Comparison of ENCODE assay signal across 8 mouse cellular contexts in genomic region chr8:71569366-71570290, GRCm38 (mm10). TPM values are rescaled to one million over a fixed set of nuclear protein-coding genes. Genes with fewer than 3 reads are reported as not detected.
DNase-seq lines count a peak whose midpoint lies in the region; ATAC-seq and TF ChIP-seq lines count a peak whose summit lies in the region.

No protein-coding gene starts in this region.

- H3K27ac ChIP-seq in hindbrain, embryonic 14.5 days, result peak overlapping the region; percentile 83
- H3K27ac ChIP-seq in lung, postnatal 0 days (ENCODE audit: low read length), result peak overlapping the region; percentile 90

- H3K9me3 ChIP-seq in hindbrain, embryonic 14.5 days (ENCODE audit: control insufficient read depth, low read length), result no peaks in the 10 kb centered on the region
- no peaks in the 10 kb centered on the region for H3K9me3 ChIP-seq in lung, postnatal 0 days (ENCODE audit: low read length)

- no peaks in the 10 kb centered on the region for H3K36me3 ChIP-seq in hindbrain, embryonic 14.5 days (replicated peaks; ENCODE audit: control insufficient read depth, insufficient read depth)
- H3K36me3 ChIP-seq in lung, postnatal 0 days (ENCODE audit: insufficient read depth, low read length), result no peaks in the 10 kb centered on the region

- TF ChIP-seq EP300 in lung, postnatal 0 days (IDR thresholded peaks at IDR 0.05), result 0 out of 2 replicates have a peak, but pooled peaks have one; percentile 38

- H3K27me3 ChIP-seq in hindbrain, embryonic 14.5 days (ENCODE audit: control insufficient read depth, insufficient read depth, low read length), result peaks cover 7% of the 10 kb centered on the region; the same call in 1 of the 2 replicates
- no peaks in the 10 kb centered on the region for H3K27me3 ChIP-seq in lung, postnatal 0 days (replicated peaks; ENCODE audit: insufficient read depth, low read length)

- peak; percentile 64 for ATAC-seq in common myeloid progenitor, adult 5-6 weeks (replicated peaks; ENCODE audit: low read depth, poor library complexity, severe bottlenecking)
- ATAC-seq in hindbrain, embryonic 14.5 days (ENCODE audit: low FRiP score), result peak; percentile 79
- peak; percentile 79 for ATAC-seq in lung, postnatal 0 days

- WGBS in hindbrain, embryonic 14.5 days, result under 1% methylated on average over 51 of the region's 51 CpGs
- WGBS in lung, postnatal 0 days, result 1% methylated on average over 50 of the region's 51 CpGs

- peak overlapping the region; percentile 80 for H3K9ac ChIP-seq in hindbrain, embryonic 14.5 days
- H3K9ac ChIP-seq in lung, postnatal 0 days (replicated peaks; ENCODE audit: low read depth), result 0 out of 2 replicates have a peak overlapping the region, but pooled peaks have one; percentile 12

- TF ChIP-seq CTCF in lung, postnatal 0 days (IDR thresholded peaks at IDR 0.05), result no peak

- peak overlapping the region; percentile 51 for H3K4me3 ChIP-seq in hindbrain, embryonic 14.5 days (replicated peaks; ENCODE audit: low read length)
- H3K4me3 ChIP-seq in lung, postnatal 0 days (ENCODE audit: low read depth, low read length), result peak overlapping the region; percentile 47

- DNase-seq in WW6 (ENCODE audit: low read depth, low spot score), result peak; percentile 99
- peak; percentile 90 for DNase-seq in gastrocnemius, adult 18-20 months (ENCODE audit: low spot score)
- peak; percentile 87 for DNase-seq in hindbrain, embryonic 14.5 days (ENCODE audit: low spot score)
- peak; percentile 85 to 93 for DNase-seq in layer of hippocampus, postnatal 14 days (ENCODE audit: low spot score in 2 of 2)
- DNase-seq in lung, postnatal 0 days (ENCODE audit: low spot score), result peak; percentile 96
- peak; percentile 83 for DNase-seq in ovary, postnatal 10 days (ENCODE audit: low spot score)
- DNase-seq in thymus, postnatal 0 days (ENCODE audit: low spot score), result peak; percentile 65

- H3K4me2 ChIP-seq in hindbrain, embryonic 14.5 days (replicated peaks), result peak overlapping the region; percentile 89
- H3K4me2 ChIP-seq in lung, postnatal 0 days (replicated peaks; ENCODE audit: low read depth, low read length), result peak overlapping the region; percentile 69

- peaks cover 25% of the 10 kb centered on the region for H3K4me1 ChIP-seq in hindbrain, embryonic 14.5 days (replicated peaks; ENCODE audit: control insufficient read depth, insufficient read depth, low read length)
- peaks cover 10% of the 10 kb centered on the region; the same call in 1 of the 2 replicates for H3K4me1 ChIP-seq in lung, postnatal 0 days (ENCODE audit: insufficient read depth, low read depth, low read length)

RNA-seq across cellular contexts. Expression of gene Slc27a1, which starts 0.9 kb away (rescaled TPM):
- 6.8 and 9.5 TPM in 2 replicates for total RNA-seq in common myeloid progenitor, adult 5-6 weeks (2017)
- 10 to 100 TPM; 78.7 to 93.8 TPM for total RNA-seq in gastrocnemius, adult 18-20 months (2021)
- 41.6 and 57.3 TPM in 2 replicates for polyA plus RNA-seq in hindbrain, embryonic 14.5 days (2014; fragmentation: Nextera tagmentation; extraction: Ambion mirVana)
- total RNA-seq in layer of hippocampus, postnatal 14 days (2021), result 100 to 1,000 TPM in 1 of 2 experiments, 10 to 100 TPM in 1; 90.9 to 101 TPM
- polyA plus RNA-seq in lung, postnatal 0 days (2015; fragmentation: Nextera tagmentation; extraction: Ambion mirVana), result 26.9 and 27.7 TPM in 2 replicates
- polyA plus RNA-seq in thymus, postnatal 0 days (2015; fragmentation: Nextera tagmentation; extraction: Ambion mirVana), result 32.4 and 33.8 TPM in 2 replicates

RNA-seq across cellular contexts. Expression of gene Nxnl1, which starts 3.2 kb away (rescaled TPM):
- not detected in 2 replicates for total RNA-seq in common myeloid progenitor, adult 5-6 weeks (2017)
- total RNA-seq in gastrocnemius, adult 18-20 months (2021), result not detected
- polyA plus RNA-seq in hindbrain, embryonic 14.5 days (2014; fragmentation: Nextera tagmentation; extraction: Ambion mirVana), result 0.13 TPM in 1 of 2 replicates, not detected in the other
- total RNA-seq in layer of hippocampus, postnatal 14 days (2021), result under 1 TPM; 0.12 to 0.21 TPM
- polyA plus RNA-seq in lung, postnatal 0 days (2015; fragmentation: Nextera tagmentation; extraction: Ambion mirVana), result 0.11 and 0.13 TPM in 2 replicates
- polyA plus RNA-seq in thymus, postnatal 0 days (2015; fragmentation: Nextera tagmentation; extraction: Ambion mirVana), result 1.1 and 1.3 TPM in 2 replicates

RNA-seq across cellular contexts. Expression of gene Tmem221, which starts 11.0 kb away (rescaled TPM):
- total RNA-seq in common myeloid progenitor, adult 5-6 weeks (2017), result not detected in 2 replicates
- not detected for total RNA-seq in gastrocnemius, adult 18-20 months (2021)
- 0.32 TPM in 1 of 2 replicates, not detected in the other for polyA plus RNA-seq in hindbrain, embryonic 14.5 days (2014; fragmentation: Nextera tagmentation; extraction: Ambion mirVana)
- total RNA-seq in layer of hippocampus, postnatal 14 days (2021), result under 1 TPM in 1 of 2 experiments, not detected in 1; 0.35 TPM
- 8.5 and 8.7 TPM in 2 replicates for polyA plus RNA-seq in lung, postnatal 0 days (2015; fragmentation: Nextera tagmentation; extraction: Ambion mirVana)
- polyA plus RNA-seq in thymus, postnatal 0 days (2015; fragmentation: Nextera tagmentation; extraction: Ambion mirVana), result 13.0 and 13.1 TPM in 2 replicates

RNA-seq across cellular contexts. Expression of gene Pgls, which starts 22.3 kb away (rescaled TPM):
- 116 and 131 TPM in 2 replicates for total RNA-seq in common myeloid progenitor, adult 5-6 weeks (2017)
- 10 to 100 TPM; 23.2 to 23.7 TPM for total RNA-seq in gastrocnemius, adult 18-20 months (2021)
- polyA plus RNA-seq in hindbrain, embryonic 14.5 days (2014; fragmentation: Nextera tagmentation; extraction: Ambion mirVana), result 243 and 246 TPM in 2 replicates
- 10 to 100 TPM; 59.0 to 61.6 TPM for total RNA-seq in layer of hippocampus, postnatal 14 days (2021)
- 174 and 177 TPM in 2 replicates for polyA plus RNA-seq in lung, postnatal 0 days (2015; fragmentation: Nextera tagmentation; extraction: Ambion mirVana)
- 340 and 346 TPM in 2 replicates for polyA plus RNA-seq in thymus, postnatal 0 days (2015; fragmentation: Nextera tagmentation; extraction: Ambion mirVana)

RNA-seq across cellular contexts. Expression of gene Mvb12a, which starts 26.9 kb away (rescaled TPM):
- total RNA-seq in common myeloid progenitor, adult 5-6 weeks (2017), result 84.7 and 86.2 TPM in 2 replicates
- 10 to 100 TPM; 22.5 to 24.8 TPM for total RNA-seq in gastrocnemius, adult 18-20 months (2021)
- polyA plus RNA-seq in hindbrain, embryonic 14.5 days (2014; fragmentation: Nextera tagmentation; extraction: Ambion mirVana), result 50.8 and 66.6 TPM in 2 replicates
- 10 to 100 TPM; 33.8 to 36.2 TPM for total RNA-seq in layer of hippocampus, postnatal 14 days (2021)
- 103 and 112 TPM in 2 replicates for polyA plus RNA-seq in lung, postnatal 0 days (2015; fragmentation: Nextera tagmentation; extraction: Ambion mirVana)
- polyA plus RNA-seq in thymus, postnatal 0 days (2015; fragmentation: Nextera tagmentation; extraction: Ambion mirVana), result 98.3 and 101 TPM in 2 replicates

Comparison
In these comparisons a context has a peak if more than half of its experiments do, and no peak if none do; other contexts are left out.
1. Peak in every context shown above with its lines: DNase-seq, ATAC-seq, H3K4me3 ChIP-seq and H3K27ac ChIP-seq.